Mouse (Mus musculus): ENCODE results near the gene Gm49320. TPM values are rescaled to one million over a fixed set of nuclear protein-coding genes. Genes with fewer than 3 reads are reported as not detected.

Gene Gm49320
- polyA plus RNA-seq, 1 experiment from 2014 or later: 0.51 TPM

- DNase-seq (ENCODE audit: low spot score): no peak
- Histone ChIP-seq H3K27ac (ENCODE audit: low read depth, low read length) (no peak overlapping the region), H3K36me3 (ENCODE audit: control insufficient read depth, insufficient read depth, low read length) (peaks cover 96% of the 10 kb centered on the region), H3K4me1 (ENCODE audit: control insufficient read depth, insufficient read depth, low read length) (no peaks in the 10 kb centered on the region), H3K4me3 (ENCODE audit: low read depth, low read length) (no peak overlapping the region), H3K9ac (ENCODE audit: low read length) (no peak overlapping the region), H3K4me2 (ENCODE audit: low read length) (no peak overlapping the region), H3K9me3 (replicated peaks; ENCODE audit: control insufficient read depth, low read length) (no peaks in the 10 kb centered on the region), H3K27me3 (replicated peaks; ENCODE audit: control insufficient read depth, insufficient read depth, low read length) (no peaks in the 10 kb centered on the region)
- ATAC-seq: no peak
- WGBS: 86% methylated on average over 5 of the region's 5 CpGs
Measured at GRCm38 (mm10) chr8:4292738-4293137, 54.1 kb downstream of the Gm49320 start.

GRCm38 (mm10) chr8:4297822-4298221 is 59.2 kb downstream of the Gm49320 start:
- Histone ChIP-seq H3K27ac (ENCODE audit: low read depth, low read length) (no peak overlapping the region), H3K9ac (ENCODE audit: low read length) (no peak overlapping the region)
- WGBS: 92% methylated on average over 4 of the region's 4 CpGs

More at GRCm38 (mm10) chr8:4297822-4298221, 59.2 kb downstream of the Gm49320 start:
- Histone ChIP-seq H3K4me2 (ENCODE audit: low read length) (no peak overlapping the region), H3K9me3 (replicated peaks; ENCODE audit: control insufficient read depth, low read length) (no peaks in the 10 kb centered on the region), H3K4me3 (ENCODE audit: low read depth, low read length) (no peak overlapping the region), H3K36me3 (ENCODE audit: control insufficient read depth, insufficient read depth, low read length) (peaks cover 95% of the 10 kb centered on the region), H3K4me1 (ENCODE audit: control insufficient read depth, insufficient read depth, low read length) (no peaks in the 10 kb centered on the region), H3K27me3 (replicated peaks; ENCODE audit: control insufficient read depth, insufficient read depth, low read length) (no peaks in the 10 kb centered on the region)
- DNase-seq (ENCODE audit: low spot score) (no peak), ATAC-seq (no peak)

Other genes with a start within 250 kb of the Gm49320 start
- 0.25 and 0.51 TPM in 2 replicates for gene Cd209f, start 133.0 kb upstream of the Gm49320 start, polyA plus RNA-seq (2014; fragmentation: Nextera tagmentation; extraction: Ambion mirVana)
- gene Cd209g, start 104.8 kb upstream of the Gm49320 start, polyA plus RNA-seq (2014; fragmentation: Nextera tagmentation; extraction: Ambion mirVana): not detected in 2 replicates
- 45.9 and 70.0 TPM in 2 replicates for gene Evi5l, start 72.3 kb upstream of the Gm49320 start, polyA plus RNA-seq (2014; fragmentation: Nextera tagmentation; extraction: Ambion mirVana)
- gene Prr36, start 21.4 kb upstream of the Gm49320 start, polyA plus RNA-seq (2014; fragmentation: Nextera tagmentation; extraction: Ambion mirVana): 25.3 and 38.7 TPM in 2 replicates
- gene Lrrc8e, start 12.0 kb upstream of the Gm49320 start, polyA plus RNA-seq (2014; fragmentation: Nextera tagmentation; extraction: Ambion mirVana): not detected in 2 replicates
- gene Map2k7, start 125 bp upstream of the Gm49320 start, polyA plus RNA-seq (2014; fragmentation: Nextera tagmentation; extraction: Ambion mirVana): 20.3 and 22.7 TPM in 2 replicates
- gene Tgfbr3l, start 9.3 kb downstream of the Gm49320 start, polyA plus RNA-seq (2014; fragmentation: Nextera tagmentation; extraction: Ambion mirVana): 2.1 and 2.8 TPM in 2 replicates
- gene Snapc2, start 14.2 kb downstream of the Gm49320 start, polyA plus RNA-seq (2014; fragmentation: Nextera tagmentation; extraction: Ambion mirVana): 59.9 and 81.8 TPM in 2 replicates
- gene Ctxn1, start 20.4 kb downstream of the Gm49320 start, polyA plus RNA-seq (2014; fragmentation: Nextera tagmentation; extraction: Ambion mirVana): 236 and 302 TPM in 2 replicates
- gene Timm44, start 37.0 kb downstream of the Gm49320 start, polyA plus RNA-seq (2014; fragmentation: Nextera tagmentation; extraction: Ambion mirVana): 49.9 and 51.3 TPM in 2 replicates
- gene Ccl25, start 86.3 kb downstream of the Gm49320 start, polyA plus RNA-seq (2014; fragmentation: Nextera tagmentation; extraction: Ambion mirVana): 12.2 and 16.3 TPM in 2 replicates
- 134 and 153 TPM in 2 replicates for gene Elavl1, start 86.5 kb downstream of the Gm49320 start, polyA plus RNA-seq (2014; fragmentation: Nextera tagmentation; extraction: Ambion mirVana)

Data from forebrain, embryonic 14.5 days (tissue).